Mouse (Mus musculus) liver, adult 2 months (tissue): Measurements from ENCODE around the gene Pign.

ENCODE experiments used
- CTCF ChIP-seq: fragments of 200-500 bp; IDR thresholded peaks from 2 replicates; pipeline ENCODE4 v1.5.1; 2011; ENCODE audit warnings: low read depth, low read length, control low read depth
- POLR2A ChIP-seq: fragments of 200-500 bp; IDR thresholded peaks from 2 replicates; pipeline ENCODE4 v1.6.1; 2011; ENCODE audit warnings: low read length, control low read depth; ENCODE audit not compliant: insufficient read depth; ENCODE audit errors: extremely low read depth

- TF ChIP-seq POLR2A: no peak
- no peak for TF ChIP-seq CTCF
Observed at GRCm38 (mm10) chr1:105489456-105489855, 174.0 kb downstream of the Pign start.
